Mouse (Mus musculus) heart, postnatal 0 days (tissue): ENCODE results near the gene Adgrd1.

Experiments used
- CTCF ChIP-seq: IDR thresholded peaks from 2 replicates; pipeline ENCODE4 v1.5.1; 2016; ENCODE audit warnings: antibody characterized with exemption, control low read depth, low read depth
- EP300 ChIP-seq: IDR thresholded peaks from 2 replicates; pipeline ENCODE4 v1.6.1; 2016; ENCODE audit warnings: antibody characterized with exemption, low read depth

DNA sequence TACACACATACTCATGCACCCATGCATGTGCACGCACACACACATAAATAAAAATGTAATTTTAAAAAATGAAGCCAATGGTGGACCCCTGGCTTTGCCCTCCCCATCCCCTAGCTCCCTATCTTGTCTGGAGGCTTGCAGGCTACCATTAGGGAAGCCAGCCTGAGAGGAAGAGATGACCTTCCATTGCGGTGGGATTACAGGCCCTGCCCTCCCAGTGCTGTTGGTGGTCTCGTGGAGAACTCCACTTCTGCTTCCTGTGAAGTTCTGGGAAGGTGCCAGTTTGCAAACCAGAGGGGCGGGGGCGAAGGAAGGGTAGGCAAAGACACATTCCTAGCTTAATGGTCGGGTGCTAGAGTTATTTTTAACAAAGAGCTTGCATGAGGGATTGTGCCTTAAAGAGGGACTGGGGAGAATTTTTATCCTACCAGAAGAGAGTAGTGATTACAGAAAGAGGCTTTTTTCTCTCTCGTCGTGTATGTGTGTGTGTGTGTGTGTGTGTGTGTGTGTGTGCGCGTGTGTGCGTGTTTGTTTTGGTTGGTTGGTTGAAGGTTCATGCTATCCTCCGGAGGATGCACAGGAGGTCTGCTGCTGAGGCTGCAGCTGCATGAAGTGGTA is 50.5 kb downstream of the Adgrd1 start:
- TF ChIP-seq CTCF (no peak), EP300 (no peak)
